Mouse (Mus musculus) ovary, postnatal 36 days (tissue): Measurements from ENCODE around the gene Hdhd3.
"Not testable (repeated sequence)": the region's sequence is repeated elsewhere in the genome, so short reads cannot be mapped to it uniquely, and the experiment has no call there.

Experiments used
- DNase-seq: peaks from one replicate; pipeline ENCODE4 v3.0.0; 2022; ENCODE audit warnings: low spot score, mixed read lengths

The Hdhd3 gene

DNA sequence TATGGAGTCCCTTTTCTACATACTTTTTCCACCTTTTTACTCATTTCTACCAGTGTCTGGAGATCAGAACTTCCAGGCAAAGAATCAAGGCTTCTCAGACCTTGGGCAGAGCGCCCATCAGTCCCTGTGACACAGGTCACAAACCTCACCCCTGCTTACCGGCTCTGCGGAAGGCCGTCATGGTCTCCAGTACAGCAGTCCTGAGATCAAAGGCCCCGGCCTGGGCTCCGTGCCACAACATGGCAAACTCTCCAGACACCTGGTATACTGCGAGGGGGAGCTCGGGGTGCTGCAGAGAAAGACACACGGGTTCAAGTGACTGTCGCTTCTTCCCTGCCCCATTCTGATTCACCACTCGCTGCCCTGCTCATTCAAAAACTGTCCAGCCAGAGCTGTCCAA is 6.7 kb upstream of the Hdhd3 start:
- DNase-seq, result peak; percentile 83

DNA sequence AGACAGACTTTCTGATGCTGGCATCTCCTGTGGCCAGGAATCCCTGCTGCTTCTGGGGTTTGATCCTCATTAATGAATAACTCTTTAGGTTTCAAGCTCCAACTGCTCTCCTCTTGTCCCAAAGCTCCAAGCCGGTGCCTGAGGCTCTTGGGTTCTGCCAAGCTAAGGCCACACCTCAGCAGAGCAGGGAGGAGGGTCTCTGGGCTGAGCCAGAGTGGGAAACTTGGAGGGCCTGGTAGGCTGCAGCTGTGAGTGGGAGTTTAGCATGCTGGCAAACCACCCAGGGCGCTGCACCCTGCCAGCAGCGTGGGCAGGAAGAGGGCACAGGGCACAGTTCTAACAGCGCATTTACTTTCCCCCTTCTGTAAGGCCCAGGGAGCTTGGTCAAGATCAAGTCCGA is 5.6 kb upstream of the Hdhd3 start:
- peak; percentile 65 for DNase-seq

DNA sequence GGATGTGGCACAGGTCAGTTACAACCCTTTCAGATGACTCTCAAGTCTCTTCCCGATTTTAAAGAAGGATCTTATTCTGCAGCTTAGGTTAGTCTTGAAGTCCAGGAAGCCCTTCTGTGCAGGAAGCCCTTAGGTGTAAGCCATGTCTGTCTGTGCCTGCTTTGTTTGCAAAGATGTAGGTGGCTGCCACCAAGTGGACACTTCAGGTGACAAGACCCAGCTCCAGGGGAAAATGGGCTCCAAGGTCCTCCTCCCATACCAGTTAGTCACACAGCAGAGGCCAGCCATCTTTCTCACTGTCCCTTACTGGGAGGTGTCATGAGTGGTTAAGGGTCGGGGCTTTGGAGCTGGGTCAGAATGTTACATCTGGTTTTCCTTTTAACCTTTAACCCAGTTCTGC is 3.5 kb upstream of the Hdhd3 start:
- no peak for DNase-seq

DNA sequence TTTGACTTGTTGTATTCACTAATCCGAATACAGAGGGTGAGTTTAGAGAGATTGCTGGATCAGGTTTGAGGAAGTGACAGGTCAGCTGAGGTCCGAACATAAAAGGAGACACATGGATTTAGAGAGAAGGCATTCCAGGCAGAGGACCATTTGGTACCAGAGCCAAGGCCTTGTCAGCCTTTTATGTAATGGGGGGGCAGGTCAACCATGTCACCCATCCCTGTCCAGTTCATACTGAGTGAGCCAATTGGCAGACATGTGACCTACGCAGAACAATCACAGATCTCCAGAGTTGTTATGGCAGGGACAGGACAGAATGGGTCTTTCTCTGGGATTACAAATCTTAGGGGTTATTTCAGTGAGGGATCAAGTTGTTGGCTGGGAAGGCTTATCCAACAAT is 2.7 kb upstream of the Hdhd3 start:
- no peak for DNase-seq

DNA sequence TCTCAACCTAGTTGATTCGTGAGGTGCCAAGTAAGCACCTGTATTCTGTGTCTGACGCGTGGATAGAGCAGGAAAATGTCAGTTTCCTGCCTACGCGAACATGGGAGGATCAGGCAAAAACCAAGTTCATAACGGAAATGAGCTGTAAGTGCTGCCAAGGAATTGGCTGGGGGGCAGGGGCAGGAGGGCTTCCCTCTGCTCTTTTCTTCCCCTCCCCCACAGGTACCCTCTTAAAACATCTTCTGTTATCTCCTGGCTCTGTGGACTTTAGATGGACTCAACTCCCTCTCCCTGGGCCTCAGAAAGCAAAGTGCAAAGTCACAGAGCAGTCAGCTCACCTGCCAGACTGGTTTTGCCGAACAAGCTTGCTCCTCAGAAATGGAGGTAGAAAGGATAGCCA is 298 bp downstream of the Hdhd3 start:
- DNase-seq, result no peak

DNA sequence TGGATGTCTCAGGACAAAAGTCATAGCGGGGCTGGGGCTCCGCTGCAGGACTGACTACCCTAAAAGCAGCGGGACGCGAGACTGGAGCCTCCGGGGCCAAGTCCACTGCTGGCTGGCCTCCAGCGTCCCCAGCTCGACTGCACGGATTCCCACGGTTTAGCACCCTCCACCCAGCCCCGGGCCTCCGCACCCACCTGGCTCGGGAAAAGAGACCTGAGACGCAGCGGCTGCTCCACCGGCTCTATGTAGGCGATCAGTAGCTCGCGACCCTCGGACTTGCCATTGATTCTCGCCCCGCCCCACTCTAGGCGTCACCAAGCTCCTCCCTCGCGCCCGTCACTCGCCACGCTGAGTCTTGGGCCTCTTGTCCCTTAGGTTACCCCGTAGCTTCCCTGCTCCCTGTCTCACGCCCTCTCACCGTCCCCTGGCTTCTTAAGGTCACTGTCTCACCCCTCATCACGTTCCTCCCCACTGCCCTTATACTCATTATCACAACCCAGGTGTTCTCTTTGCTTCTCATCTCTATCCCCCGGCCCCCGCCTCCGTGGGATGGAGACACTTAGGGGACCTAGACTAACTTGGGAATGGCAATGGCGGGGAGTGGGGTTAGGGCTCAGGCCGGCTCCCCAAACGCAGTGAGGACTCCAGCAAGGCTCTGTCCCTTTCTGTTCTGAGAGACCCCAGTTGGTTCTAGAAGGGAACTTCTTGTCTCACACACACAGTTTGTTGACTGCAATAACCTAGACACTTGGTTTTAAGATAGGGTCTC is 1.1 kb downstream of the Hdhd3 start:
- DNase-seq, result peak; percentile 87

DNA sequence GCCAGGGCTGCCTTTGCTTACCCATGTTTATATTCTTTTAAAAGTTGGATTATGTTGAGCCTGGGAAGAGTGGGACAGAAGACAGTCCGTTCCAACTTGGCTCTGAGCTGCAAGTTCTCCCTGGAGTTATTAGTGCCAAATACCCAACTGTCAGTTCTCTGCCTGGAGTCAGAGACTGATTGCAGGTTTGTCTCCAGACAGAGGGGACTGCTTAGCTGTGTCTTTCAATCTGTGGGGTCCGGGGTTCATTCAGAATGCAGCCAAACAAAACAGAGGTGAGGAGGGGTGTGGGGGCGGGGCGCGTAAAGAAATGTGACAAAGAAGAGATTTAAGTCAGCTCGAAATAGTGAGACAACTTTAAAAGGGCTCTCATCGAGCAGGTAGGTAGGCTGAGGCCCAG is 1.7 kb downstream of the Hdhd3 start:
- no peak for DNase-seq

DNA sequence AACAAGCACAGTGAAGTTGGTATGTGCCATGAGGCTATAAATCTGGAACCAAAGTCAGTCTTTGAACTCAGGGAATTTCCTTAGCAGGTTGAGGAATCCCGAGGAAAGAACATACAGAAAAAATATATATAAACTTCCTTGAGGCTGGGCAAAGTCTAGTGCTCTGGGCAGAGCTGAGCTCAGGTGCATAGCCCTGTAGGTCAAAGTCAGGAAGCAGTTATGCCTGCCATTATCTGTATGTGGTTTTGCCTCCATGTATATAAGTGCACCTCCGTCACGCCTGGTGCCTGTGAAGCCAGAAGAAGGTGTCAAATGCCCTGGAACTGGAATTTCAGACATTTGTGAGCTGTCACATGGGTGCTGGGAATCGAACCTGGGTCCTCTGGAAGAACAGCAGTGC is 2.5 kb downstream of the Hdhd3 start:
- no peak for DNase-seq

DNA sequence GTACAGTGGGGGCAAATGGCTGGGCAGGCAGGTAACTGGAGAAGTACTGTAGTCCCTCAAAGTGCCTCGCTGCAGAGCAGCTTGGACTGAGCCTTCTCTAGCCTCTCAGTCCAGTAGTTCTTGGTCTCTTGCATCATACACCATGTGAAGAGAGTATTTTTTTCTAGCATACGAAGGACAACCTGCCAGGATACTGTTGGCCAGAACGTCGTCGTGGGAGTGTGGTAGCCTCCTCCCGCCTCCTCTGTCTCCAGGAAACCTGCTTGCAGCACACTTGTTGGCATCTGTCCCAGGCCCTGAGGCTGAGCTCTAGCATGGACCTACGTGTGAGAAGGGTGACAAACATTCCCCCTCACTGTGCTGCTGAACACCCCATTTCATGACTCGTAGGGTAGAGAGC is 6.5 kb downstream of the Hdhd3 start:
- DNase-seq, result peak; percentile 74

DNA sequence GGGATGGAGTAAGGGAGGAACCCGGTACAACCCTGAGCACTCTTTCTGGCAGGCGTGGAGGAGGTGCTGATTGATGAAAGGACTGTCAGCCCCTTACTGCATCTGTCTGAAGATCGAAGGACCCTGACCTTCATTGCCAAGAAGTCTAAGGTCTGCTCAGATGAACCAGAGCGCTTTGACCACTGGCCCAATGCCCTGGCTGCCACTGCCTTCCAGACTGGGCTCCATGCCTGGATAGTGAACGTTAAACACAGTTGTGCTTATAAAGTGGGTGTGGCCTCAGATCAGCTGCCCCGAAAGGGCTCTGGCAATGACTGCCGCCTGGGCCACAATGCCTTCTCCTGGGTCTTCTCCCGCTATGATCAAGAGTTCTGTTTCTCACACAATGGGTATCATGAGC is 7.3 kb downstream of the Hdhd3 start:
- peak; percentile 58 for DNase-seq

DNA sequence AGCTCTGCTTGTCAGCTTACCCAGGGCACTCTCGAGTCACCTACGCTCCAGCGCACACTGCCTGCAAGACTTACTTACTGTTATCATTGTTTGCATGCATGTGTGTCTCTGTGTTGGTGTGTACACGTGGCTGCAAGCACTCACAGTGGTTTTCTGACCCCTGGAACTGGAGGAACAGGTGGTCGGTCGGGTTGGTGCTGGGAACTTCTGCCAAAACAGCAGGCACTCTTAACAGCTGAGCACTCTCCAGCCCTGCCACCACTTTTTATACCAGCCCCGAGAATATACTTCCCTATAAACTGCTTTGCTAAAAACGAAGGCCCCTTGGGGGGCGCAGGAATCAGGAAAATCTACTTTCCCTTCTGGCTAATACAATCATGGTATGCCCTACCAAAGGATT is 9.0 kb downstream of the Hdhd3 start:
- DNase-seq, result no peak

DNA sequence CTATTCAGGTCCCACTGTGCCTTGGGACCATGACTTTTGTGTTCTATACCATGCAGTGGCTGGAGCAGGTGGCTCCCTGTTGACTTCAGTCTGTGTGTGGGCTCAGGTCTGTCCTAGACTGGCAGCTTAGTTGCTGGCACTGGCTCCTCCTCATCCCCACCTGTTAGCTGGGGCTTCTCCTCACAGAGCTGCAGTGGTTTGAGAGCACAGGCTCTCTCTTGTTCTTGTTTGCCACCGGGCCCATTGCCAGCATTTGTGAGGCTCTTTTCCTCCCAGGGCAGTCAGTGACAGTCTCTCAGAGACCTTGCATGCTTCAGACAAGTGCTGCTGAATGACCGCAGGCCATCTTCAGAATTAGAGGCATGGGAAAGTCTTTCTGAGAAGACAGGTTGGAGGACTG is 10.6 kb downstream of the Hdhd3 start:
- no peak for DNase-seq

DNA sequence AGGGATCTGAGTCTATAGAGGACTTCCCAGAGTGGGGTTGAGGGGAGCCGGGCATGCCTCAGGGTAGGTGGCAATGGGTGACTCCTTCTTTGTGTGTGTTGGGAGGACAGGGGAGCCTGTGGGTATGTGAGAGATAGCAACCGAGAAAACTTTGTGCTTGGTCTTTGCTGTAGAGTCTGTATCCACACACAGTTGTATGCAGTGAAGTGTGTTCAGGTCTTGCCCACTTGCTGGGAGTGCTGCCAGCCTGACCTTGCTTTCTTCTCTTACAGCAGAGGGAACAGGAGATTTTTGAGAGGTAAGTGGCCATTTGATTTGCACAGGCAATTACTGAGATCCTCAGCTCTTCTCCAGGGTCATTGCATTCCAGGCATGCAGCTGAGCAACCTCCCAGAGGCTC is 15.4 kb downstream of the Hdhd3 start:
- DNase-seq, result no peak

DNA sequence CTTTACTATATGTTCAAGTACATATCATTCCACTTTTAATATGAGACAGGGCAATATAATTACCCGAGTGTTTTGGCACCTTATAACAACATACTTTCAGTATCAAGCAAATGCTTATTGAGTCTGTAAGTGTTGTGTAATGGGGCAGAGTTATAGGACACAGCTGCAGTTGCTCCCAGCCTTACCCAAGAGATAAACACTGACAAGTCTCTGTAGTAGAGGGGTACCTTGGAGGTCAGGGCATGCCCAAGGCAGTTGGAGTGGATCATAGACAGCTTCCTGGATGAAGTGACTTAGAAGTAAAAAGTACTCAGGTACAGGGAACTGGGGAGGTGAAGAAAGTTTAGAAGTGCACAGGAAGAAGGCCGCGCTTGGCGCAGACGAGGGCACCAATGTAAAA is 16.1 kb downstream of the Hdhd3 start:
- no peak for DNase-seq

DNA sequence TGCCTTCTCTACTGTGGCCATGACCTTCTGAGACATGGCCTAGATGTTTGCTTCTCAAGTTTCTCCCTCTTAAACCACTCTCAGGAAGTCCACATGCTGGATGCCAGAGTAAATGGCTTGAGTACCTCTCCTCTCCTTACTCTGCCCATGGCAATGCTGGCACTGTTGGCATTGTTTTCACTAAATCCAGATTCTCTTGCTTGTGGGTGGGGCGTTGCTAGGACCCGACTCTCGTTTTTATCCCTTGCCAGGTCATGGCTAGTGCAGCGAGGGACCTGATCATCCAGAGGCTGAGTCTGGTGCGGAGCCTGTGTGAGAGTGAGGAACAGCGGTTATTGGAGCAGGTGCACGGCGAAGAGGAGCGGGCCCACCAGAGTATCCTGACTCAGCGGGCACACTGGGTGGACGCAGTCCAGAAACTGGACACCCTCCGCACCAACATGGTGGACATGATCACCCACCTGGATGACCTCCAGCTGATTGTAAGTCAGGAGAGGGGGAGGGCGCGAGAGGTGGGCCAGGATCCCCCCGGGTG is 17.0 kb downstream of the Hdhd3 start:
- no peak for DNase-seq

DNA sequence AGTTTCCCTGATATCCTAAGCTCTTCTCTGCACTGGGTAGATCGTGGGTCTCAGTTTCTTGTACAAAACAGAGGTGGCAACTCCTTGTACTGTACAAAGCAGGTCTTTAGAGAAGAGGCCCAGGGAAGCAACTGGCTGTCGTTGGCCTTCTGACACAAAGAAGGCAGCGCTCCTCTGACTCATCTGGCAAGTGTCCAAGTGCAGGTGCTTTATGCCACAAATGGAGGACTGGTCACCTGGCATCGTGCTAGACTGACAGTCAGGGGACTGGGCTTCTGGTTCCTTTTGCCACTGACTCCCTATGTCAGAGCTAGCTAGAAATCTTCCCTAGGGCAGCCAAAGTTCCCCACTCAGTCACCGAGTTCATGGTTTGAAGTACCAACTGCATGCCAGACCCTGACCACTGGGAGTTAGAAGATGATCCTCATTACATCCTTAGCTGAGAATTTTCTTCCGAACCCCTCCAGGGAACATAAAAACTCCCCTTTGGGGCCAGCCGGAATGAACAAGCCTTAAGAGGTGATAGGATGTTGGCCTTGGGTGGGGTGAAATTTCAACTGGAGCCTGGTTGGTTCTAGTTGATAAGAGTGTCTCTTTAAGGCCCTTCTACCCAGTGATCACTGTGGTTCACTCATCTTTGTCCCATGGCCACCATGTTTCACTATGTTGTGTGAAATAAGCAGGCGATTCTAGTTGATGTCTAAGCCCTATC is 17.7 kb downstream of the Hdhd3 start:
- DNase-seq, result no peak

DNA sequence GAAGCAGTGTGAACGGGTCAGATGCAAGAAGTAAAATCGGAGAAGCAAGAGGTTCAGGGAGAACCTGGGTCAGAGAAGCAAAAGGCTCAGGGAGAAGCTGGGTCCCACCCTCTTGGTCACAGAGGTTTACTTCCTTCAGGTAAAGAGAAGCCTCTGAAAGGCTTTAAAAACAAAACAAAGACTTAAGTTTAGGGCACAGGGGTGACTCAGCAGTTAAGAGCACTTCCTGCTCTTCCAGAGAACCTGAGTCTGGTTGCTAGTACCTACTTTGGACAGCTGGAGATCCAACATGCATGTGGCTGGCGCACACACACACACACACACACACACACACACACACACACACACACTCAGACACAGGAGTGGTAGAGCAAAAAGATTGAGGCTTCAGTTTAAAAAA is 18.3 kb downstream of the Hdhd3 start:
- DNase-seq, result no peak

DNA sequence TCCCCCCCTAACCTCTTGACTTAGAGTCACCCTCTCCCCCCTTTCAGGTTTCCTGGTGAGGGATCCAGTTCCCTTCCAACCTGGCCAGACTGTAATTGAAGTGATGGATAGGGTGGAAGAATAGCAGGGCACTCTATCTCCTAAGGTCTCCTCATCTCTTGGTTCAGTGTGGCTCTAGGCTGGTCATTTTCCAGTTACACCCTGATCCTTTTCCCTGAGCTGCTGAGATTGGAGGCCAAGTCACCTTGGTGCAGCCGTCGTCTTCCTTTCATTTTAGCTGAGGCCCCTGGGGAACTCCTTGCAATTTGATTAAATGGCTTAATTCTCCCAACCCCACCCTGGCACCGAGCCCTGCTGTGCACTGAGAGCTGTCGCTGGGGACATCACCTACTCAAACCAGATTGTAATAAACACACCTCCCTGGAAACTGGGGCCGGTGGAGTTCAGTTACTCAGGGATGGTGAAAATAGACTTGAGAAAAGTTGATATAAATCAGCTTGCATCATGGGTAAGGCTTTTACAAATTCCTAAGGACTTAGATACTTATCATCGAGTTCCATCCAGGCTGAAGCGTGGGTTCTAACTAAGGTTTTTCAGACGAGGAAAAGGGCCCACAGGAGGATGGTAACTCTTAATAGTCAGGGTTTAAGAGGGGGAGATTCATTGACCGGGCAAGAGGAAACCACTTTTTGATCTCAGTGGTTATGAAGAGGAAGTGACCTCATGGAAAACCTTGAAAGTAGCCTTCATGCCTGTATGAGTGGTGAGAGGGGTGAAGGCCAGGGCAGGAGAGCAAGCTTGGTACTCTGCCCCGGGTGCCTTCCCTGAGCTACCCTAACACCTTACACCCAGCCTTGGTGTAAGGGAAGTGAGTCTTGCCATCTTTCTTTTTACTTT is 22.3 kb downstream of the Hdhd3 start:
- DNase-seq, result no peak

DNA sequence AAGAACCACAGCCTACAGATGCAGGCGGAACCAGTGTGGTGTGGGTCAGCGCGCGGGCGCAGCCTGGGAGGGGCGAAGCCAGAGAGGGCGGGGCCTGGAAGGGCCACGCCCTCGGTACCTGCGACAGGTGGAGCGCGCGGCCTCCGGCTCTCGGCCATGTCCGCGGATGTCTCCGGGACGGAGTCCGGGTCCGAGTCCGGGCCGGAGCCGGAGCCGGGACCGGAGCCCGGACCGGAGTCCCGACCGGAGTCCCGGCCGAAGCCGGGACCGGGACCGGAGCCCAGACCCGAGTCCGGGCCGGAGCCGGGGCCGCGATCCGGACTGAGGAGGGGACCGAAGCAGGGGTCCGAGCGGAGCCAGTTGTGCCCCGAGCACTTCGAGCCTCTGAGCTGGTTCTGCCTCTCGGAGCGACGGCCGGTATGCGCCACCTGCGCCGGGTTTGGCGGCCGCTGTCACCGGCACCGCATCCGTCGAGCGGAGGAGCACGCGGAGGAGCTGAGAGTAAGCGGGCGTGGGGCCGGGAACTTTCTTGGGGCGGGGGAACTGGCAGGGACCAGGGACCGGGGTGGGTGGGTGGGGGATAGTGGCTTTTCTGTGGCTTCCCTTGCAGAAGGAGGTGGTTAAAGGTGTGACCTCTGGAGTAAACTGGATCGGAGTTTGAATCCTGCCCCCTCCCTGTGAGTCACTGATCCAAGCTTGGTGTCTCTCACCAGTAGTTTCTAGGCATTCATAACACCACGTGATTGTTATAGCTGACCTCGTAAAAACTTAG is 23.1 kb downstream of the Hdhd3 start, which contains the start of gene Bspry:
Bspry (plus strand) TSS at position 117 of the 772 bp plus-strand sequence.
- peak; percentile 50 for DNase-seq

DNA sequence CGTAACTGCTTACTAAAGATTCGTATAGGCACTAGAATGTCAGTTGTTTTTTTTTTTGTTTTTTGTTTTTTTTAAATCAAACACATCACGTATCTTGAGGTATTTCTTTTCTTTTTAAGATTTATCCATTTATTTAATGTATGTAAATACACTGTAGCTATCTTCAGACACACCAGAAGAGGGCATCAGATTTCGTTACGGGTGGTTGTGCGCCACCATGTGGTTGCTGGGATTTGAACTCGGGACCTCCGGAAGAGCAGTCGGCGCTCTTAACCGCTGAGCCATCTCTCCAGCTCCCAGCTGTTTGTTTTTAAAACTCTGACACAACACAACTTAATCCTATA is 23.7 kb downstream of the Hdhd3 start:
- DNase-seq, result not testable (repeated sequence)

DNA sequence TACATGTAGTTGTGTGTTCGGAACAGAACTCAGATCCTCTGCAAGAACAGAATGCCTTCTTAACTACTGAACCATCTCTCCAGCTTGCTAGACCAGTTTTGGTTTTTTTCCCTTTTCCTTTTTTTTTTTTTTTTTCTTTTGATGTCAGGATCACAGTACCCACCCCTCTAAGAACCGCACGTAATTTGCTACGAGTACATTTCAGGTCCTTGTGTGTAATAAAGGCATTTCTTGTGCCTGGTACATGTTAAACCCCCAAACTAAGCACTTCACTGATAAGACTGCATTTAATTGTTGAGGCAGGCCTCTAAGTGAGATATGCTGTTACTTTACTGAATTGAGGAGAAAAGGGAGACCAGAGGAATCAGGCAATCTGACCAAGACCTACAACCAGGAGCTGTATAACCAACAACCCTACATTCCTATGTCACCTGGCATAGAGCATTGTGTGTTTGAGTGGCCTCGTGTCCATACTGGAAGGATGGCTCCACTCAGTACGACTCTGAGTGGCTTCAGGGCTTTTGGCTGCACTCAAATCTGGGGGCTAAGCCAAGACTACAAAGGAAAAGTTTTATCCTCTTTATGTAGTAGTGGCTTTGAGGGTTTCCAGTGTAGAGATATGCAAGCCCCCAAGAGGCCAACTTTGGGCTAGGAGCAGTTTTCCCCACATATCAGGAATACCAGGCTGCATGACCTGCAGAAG is 25.6 kb downstream of the Hdhd3 start:
- DNase-seq, result no peak
